Mouse (Mus musculus) 3134 (cell line): ENCODE data around the gene Rtbdn.

Experiments
- DNase-seq: peaks from one replicate; pipeline ENCODE4 v3.0.0-alpha.2; 2011; ENCODE audit warnings: low spot score; ENCODE audit not compliant: insufficient read length; ENCODE audit errors: extremely low read depth

Gene Rtbdn

DNA sequence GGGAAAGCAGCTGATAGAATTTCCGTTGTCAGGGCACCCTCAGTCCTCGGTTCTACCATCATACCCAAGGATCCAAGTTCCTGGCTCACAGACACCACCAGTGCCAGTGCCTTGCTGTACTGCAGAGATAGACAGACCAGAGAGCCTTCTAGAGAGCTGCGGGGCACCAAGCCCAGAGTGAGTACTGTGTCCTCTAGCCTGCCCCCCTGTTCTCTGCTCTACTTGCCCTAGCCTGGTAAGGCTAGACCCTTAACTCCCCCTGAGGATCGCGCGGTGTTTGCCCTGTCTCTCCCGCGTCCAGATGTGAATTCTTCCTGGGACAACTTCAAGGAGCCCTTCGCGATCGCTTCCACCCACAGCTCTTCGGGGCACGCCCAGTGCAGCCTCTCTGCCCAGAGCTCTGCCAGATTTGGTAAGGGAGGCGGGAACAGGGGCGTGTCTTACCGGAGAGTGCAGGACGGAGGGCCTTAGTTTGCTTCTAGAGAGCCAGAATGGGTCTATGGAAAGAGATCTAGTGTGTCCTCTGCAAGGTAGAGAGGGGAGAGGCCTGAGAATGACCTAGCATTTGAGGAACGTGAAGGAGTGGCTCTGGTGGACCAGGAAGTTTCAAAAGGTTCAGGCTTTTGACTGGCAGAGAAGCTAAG lies 5.9 kb downstream of the Rtbdn start:
- DNase-seq = peak; percentile 74

GRCm38 (mm10) chr8:84956768-84957167 lies 10.0 kb downstream of the Rtbdn start:
- DNase-seq = peak; percentile 64

- peak; percentile 77 for DNase-seq
Observed at GRCm38 (mm10) chr8:84959811-84960210, 13.0 kb downstream of the Rtbdn start.

DNA sequence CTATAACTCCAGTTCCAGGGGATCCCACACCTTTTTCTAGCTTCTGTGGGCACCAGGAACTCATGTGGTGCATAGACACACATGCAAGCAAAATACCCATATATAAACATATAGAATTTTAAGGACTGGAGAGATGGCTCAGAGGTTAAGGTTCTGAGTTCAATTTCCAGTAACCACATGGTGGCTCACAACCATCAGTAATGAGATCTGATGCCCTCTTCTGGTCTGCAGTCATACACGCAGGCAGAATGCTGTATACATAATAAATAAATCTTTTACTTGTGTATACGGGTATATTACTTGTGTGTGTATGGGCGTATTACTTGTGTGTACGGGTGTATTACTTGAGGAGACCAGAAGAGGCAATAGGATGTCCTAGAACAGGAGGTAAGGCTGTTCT lies 17.2 kb downstream of the Rtbdn start:
- no peak for DNase-seq

DNA sequence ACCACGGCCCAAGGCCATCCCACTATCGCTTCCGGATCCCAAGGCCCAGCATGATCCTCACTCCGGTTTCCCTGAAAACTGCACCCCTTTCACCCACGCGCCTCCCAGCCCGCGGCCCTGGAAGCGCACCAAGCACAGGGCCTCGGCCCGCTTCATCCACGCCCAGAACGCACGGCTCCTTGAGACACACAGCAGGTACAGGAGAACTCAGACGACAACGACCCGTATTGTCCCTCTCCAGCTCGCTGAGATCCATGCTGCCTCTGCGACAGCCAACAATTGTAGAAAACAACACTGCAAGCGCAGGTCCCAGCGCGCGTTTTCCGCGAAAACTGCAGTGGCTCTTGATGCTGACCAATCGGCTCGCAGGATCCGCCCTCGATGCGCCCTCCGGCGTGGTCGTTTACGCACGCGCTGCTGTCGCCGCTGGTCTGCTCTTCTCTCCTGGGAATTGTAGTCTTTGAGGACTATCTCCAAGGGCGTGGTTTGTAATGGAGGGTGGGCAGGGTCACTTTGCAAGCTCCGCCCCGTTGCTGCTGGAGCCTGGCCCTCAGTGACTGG lies 19.0 kb downstream of the Rtbdn start:
- peak; percentile 99 for DNase-seq

DNA sequence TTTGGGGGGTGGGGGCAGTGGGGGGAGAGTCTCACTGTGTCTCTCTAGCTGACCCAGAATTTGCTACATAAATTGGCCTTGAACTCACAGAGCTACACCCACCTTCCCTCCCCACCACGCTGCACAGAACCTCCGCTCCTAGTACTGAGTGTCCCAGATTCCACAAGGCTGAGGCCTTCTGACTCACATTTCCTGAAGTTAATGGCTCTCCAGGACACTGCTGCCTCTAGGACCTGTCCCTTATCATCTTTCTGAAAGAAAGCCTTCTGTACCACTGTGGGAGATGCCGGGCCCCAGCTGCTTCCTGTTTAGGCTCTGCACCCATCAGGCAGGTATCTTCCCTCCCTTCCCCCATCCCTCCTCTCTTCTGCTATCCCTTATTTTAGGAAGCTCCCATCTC lies 19.8 kb downstream of the Rtbdn start:
- no peak for DNase-seq

DNA sequence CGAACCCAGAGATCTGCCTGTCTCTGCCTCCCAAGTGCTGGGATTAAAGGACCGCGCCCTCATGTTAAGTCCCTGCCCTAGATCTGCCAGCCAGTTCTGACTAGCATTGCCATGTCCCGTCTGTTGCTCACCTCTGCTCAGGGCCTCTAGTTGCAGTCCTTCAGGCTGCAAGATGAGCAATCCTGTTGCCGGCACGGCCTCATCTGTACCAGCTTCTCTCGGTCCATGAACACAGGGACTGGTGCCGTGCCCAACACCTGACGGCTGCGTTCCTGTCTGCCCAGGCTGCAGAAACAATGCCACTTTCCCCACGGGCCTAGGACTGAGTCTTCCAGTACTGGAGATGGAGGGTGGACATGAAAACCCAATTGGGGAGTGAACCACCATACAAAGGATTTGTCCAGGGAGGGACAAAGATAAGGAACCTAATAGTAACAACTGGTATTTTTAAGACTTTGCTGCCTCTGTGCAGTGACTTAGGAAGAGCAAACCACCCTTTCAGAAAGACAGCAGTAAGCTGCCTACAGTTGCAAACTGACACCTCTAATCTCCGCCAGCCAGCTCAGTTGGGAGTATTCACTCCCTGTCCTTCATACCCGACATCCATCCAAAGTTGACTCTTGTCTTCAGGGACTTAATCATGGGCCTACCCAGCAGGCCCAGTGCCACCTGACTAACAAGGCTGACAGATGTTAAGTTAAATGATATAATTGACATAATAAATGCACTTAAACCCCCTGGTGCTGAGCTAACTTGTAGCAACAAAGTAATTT lies 20.9 kb downstream of the Rtbdn start:
- DNase-seq = no peak

GRCm38 (mm10) chr8:84968650-84969049 lies 21.9 kb downstream of the Rtbdn start:
- no peak for DNase-seq

GRCm38 (mm10) chr8:84969241-84970134 lies 22.7 kb downstream of the Rtbdn start, which contains the start of the genes Gm49661, Prdx2 and Rnaseh2a:
Gene Gm49661 (minus strand): TSS chr8:84969433.
Gene Prdx2 (plus strand): TSS chr8:84969587.
Gene Rnaseh2a (minus strand): TSS chr8:84969767.
- peak; percentile 80 for DNase-seq

GRCm38 (mm10) chr8:84970135-84970790 lies 23.5 kb downstream of the Rtbdn start:
- DNase-seq = no peak

- DNase-seq = no peak
Observed at GRCm38 (mm10) chr8:84970913-84971312, 24.1 kb downstream of the Rtbdn start.

DNA sequence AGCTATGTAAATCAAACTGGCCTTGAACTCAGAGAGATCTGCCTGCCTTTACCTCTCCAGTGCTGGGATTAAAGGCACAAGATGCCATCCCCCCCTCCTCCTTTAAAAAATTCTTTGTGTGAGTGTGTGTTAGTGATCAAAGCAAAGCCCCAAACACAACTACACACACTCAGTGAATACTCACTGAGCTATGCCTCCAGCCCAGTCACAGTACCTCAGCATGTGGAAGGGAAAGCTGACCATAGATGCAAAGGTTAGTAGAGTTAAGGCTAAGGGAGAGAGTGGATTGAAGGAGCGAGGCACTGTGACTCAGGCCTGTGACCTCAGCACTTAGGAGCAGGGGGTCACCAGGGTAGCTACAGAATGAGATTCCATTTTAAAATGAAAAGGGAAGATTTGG lies 26.3 kb downstream of the Rtbdn start:
- DNase-seq = no peak

DNA sequence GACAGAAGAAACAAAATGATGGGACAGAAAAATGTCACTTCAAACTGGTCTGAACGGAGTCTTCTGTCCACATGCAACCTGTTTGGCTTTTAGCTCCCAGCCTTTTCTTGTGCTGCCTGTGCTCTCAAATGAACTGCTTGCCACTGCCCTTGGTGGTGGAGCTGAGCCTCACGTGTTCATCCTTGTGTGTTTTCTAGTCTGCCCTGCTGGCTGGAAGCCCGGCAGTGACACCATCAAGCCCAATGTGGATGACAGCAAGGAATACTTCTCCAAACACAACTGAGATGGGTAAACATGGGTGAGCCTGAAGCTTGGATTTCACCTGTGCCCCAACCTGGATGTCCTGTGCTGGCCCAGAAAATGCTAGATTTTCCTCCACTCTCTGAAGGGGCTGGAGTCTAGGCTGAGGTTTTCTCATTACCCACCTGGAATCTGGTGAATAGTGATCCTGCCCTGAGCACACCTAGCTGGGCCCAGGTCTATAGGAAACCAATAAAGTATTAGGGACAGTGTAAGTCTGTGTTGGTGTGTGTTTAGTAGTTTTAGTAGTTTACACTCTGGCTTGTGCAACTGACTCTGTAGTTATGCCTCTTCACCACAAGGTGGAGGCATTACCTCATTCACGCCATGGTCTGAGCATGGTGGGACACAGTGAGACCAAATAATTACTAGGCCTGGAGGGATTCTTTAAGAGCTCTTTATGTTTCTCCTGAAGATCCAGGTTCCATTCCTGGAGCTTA lies 27.2 kb downstream of the Rtbdn start:
- no peak for DNase-seq

DNA sequence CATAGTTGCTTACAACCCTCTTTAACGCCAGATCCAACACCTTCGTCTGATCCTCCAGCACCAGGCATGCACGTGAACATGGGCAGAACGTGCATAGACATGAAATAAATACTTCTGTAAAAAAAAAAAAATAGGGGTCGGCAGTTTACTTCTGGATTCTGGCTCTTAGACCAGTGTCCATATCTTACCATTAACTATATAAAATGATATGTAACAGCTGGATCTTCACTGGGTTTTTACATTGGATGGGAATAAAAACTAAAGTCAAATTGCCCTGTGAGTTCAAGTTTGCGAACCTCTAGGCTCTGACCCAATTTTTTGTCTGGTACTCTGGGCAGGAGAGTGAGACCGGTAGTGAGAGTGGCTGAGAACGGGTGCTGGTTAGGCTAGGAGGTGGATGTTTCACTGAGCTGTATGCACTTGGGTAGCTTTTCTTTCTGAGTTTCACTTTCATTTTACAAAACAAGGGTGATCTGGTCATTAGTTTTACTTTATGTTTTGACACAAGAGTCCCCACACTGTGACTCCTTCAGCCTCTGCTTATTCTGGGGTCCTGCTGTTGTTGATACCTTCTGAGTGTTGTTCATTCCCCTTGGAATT lies 27.9 kb downstream of the Rtbdn start:
- no peak for DNase-seq

DNA sequence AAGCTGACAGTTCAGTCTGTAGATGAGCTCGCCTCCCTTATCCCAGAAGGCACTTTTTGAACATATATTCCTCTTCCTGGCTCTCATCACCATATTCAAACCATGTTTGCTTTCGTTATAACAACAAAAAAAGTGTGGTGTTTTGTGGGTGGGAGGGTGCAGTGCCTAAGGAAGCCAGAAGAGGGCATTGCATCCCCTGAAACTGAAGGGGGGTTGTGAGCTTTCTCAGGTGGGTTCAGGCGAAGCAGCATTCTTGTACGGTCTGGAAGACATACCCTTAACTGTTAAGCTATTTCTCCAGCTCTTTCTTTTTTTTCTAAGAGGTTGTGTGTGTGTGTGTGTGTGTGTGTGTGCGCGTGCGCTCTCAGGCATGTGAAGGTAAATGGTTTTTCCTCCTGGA lies 28.6 kb downstream of the Rtbdn start:
- peak; percentile 55 for DNase-seq

DNA sequence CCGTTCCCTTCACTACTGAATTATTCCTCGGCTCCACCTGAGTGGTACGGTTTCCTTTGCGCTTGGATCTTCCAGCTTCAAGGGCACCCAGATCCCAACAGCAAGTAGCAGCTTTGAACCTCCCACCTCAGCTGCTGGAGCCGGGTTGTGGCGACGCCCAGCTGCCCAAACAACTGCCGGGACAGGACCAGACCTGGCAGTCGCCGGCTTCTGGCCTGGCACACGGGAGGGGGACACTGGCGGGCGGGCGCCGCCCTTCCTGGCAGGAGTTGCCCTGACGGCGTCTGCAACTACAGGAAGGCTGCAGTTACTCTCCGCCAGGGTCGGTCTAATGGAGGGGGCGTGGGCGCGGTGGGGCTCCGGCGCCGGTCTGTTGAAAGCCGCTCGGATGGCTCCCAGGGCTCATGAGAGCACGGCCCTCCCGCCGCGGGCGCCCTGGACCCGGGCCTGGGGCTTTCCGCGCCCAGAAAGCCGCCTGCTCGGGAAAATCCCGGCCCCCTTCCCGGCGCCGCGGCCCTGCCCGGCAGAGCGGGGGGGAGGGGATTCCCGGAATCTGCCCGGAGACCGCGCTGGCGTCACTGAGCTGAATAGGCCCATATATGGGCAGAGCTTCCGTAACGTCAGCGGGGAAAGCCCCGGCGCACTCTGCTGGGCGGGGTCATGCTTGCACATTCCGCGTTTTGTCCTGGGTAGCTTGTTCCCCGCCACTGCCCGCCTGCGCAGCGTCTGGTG lies 29.4 kb downstream of the Rtbdn start:
- DNase-seq = peak; percentile 93

DNA sequence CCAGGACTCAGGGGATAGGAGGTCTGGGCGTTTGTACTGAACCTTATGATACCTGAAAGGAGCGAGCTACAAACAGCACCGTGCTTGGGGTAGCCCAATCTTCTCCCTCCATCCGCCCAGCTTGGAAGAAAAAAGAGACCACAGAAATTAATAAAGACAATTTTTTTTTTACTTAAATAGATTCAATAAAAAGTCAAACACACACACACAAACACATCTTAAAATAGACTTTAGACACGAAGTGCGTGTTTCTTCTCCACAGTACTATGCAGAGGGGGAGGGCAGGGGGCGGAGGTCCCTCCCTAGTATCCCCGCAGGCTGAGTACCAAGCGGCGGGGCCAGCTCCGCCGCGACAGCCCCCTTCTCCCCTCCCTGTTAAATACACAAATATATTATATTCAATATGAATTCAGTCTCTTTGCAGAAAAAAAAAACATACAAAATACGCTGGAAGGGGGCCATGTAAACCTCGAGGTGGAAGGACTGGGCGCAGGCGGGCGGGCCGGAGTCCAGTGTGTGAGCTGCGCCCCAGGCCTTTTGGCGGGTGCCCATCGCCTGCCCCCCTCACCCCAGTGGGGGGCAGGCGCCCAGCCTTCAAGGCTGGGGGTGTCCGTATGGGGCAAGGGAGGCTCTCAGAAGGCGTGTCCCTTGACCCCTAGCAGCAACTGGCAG lies 30.1 kb downstream of the Rtbdn start:
- no peak for DNase-seq
